Mouse (Mus musculus) small intestine, adult 2 months (tissue): ENCODE results near the gene Epp13.

Experiments used
- CTCF ChIP-seq: fragments of 200-500 bp; IDR thresholded peaks from 2 replicates; pipeline ENCODE4 v1.5.1; 2012; ENCODE audit warnings: low read depth, mild to moderate bottlenecking, control low read depth, inconsistent platforms, low read length, moderate library complexity, mixed read lengths; ENCODE audit not compliant: insufficient replicate concordance, insufficient read length; ENCODE audit errors: extremely low read depth
- POLR2A ChIP-seq: fragments of 200-500 bp; IDR thresholded peaks from 2 replicates; pipeline ENCODE4 v1.6.1; 2012; ENCODE audit warnings: low read depth, mild to moderate bottlenecking, control low read depth, inconsistent platforms, low read length, moderate library complexity

GRCm38 (mm10) chr7:6283451-6284075, 31.1 kb downstream of the Epp13 start:
- TF ChIP-seq CTCF (peak; percentile 60; the same call in 1 of the 2 replicates), POLR2A (peak; percentile 36; the same call in 1 of the 2 replicates)
